Mouse (Mus musculus): Measurements from ENCODE around the gene Rbbp5. TPM values are rescaled to one million over a fixed set of nuclear protein-coding genes. Genes with fewer than 3 reads are reported as not detected.

Gene Rbbp5
- total RNA-seq, 2 experiments from 2014 or later = 33.6 to 39.9 TPM

- no peak for DNase-seq (ENCODE audit: low spot score in 2 of 2)
Observed at GRCm38 (mm10) chr1:132537736-132538135, 60.6 kb downstream of the Rbbp5 start.

- DNase-seq (ENCODE audit: low spot score in 2 of 2) = no peak
Observed at GRCm38 (mm10) chr1:132540701-132541100, 63.5 kb downstream of the Rbbp5 start.

GRCm38 (mm10) chr1:132541171-132541823 is 64.1 kb downstream of the Rbbp5 start:
- DNase-seq (ENCODE audit: low spot score in 2 of 2) = no peak

GRCm38 (mm10) chr1:132541824-132542599 is 64.8 kb downstream of the Rbbp5 start:
- DNase-seq (ENCODE audit: low spot score in 2 of 2) = no peak

GRCm38 (mm10) chr1:132542762-132543306 is 65.7 kb downstream of the Rbbp5 start, which contains the start of gene Cntn2:
Cntn2 (minus strand) TSS chr1:132543256.
- no peak for DNase-seq (ENCODE audit: low spot score in 2 of 2)

- DNase-seq (ENCODE audit: low spot score in 2 of 2) = no peak
Observed at GRCm38 (mm10) chr1:132543789-132544188, 66.6 kb downstream of the Rbbp5 start.

Other genes starting within 250 kb of the Rbbp5 start
- not detected for gene Gm10188, start 247.6 kb upstream of the Rbbp5 start, total RNA-seq (2021)
- 100 to 1,000 TPM; 100 to 109 TPM for gene Klhdc8a, start 178.7 kb upstream of the Rbbp5 start, total RNA-seq (2021)
- 1 to 10 TPM; 3.3 to 7.4 TPM for gene Nuak2, start 161.2 kb upstream of the Rbbp5 start, total RNA-seq (2021)
- 10 to 100 TPM; 32.8 to 50.6 TPM for gene Tmcc2, start 86.1 kb upstream of the Rbbp5 start, total RNA-seq (2021)
- 10 to 100 TPM; 28.3 to 29.0 TPM for gene Dstyk, start 59.8 kb upstream of the Rbbp5 start, total RNA-seq (2021)
- 1 to 10 TPM; 5.2 to 5.4 TPM for gene Tmem81, start 28.9 kb downstream of the Rbbp5 start, total RNA-seq (2021)
- gene Cntn2, start 65.9 kb downstream of the Rbbp5 start, total RNA-seq (2021) = 1 to 10 TPM; 1.2 to 2.0 TPM

All from adrenal gland, postnatal 4 days (tissue).